Mouse (Mus musculus) adrenal gland (tissue): ENCODE data around the gene Greb1.
"Not testable (repeated sequence)": the region's sequence is repeated elsewhere in the genome, so short reads cannot be mapped to it uniquely, and the experiment has no call there.

Experiments used
- intact Hi-C: fragments of 180-260 bp; cut with DNase I; formaldehyde crosslinking; loops from one replicate; pipeline ENCODE4 v1.15.1; 2025

Gene Greb1

GRCm38 (mm10) chr12:16717653-16718052 is 83.0 kb downstream of the Greb1 start:
- intact Hi-C loops, result loop anchor here (1.0 to 10.0 kb wide), 3 partner anchors 37 to 297 kb away; partner anchors contain the start of gene 2410004P03Rik

GRCm38 (mm10) chr12:16714616-16715015 is 86.1 kb downstream of the Greb1 start:
- intact Hi-C loops, result loop anchor here (10.0 kb wide), 1 partner anchor 300 kb away; the partner anchor contains the start of gene 2410004P03Rik

- intact Hi-C loops, result no loop called here
These were observed 102.0 kb downstream of the Greb1 start for GRCm38 (mm10) chr12:16698691-16699090.

GRCm38 (mm10) chr12:16696146-16696545 is 104.5 kb downstream of the Greb1 start:
- intact Hi-C loops, result no loop called here

- intact Hi-C loops, result not testable (repeated sequence)
These were observed 105.4 kb downstream of the Greb1 start for GRCm38 (mm10) chr12:16695252-16695651.

- intact Hi-C loops, result no loop called here
These were observed 105.9 kb downstream of the Greb1 start for GRCm38 (mm10) chr12:16694783-16695182.

DNA sequence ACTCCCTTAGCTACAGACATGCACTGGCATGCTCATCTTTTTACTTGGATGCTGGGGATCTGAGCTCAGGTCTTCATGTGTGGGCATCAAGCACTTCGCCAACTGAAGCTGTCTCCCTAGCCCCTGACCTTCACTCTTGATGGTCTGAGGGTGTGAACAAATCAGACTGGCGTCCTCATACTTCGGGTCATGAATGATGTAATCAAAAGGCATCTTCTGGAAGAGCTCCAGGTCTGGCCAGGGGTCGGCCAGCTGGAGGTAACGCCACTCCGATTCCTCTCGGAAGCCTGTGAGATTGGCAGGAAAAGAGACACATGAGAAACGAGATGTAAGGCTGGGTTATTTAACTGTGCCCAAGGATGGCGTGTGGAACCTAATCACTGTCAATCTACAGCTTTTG is 110.1 kb downstream of the Greb1 start:
- intact Hi-C loops, result no loop called here

DNA sequence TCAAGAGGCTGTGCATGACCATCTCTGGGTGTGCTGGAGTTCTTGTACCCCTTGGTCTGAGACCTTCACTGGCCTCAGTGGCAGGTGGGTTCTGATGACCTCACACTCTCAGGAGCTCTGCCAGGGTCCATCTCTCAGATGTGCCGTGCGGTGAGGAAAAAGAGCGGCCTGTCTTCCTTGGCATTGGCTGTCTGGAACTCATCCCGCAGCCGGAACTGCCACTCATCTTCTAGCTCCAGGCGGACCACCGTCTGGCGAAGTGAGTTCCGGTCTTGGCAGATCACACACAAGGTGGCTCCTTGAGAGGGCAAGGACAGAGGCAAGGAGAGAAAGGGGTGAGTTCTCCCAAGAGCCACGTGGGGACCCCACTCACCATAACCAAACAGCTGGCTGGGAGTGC is 128.4 kb downstream of the Greb1 start:
- intact Hi-C loops, result no loop called here

DNA sequence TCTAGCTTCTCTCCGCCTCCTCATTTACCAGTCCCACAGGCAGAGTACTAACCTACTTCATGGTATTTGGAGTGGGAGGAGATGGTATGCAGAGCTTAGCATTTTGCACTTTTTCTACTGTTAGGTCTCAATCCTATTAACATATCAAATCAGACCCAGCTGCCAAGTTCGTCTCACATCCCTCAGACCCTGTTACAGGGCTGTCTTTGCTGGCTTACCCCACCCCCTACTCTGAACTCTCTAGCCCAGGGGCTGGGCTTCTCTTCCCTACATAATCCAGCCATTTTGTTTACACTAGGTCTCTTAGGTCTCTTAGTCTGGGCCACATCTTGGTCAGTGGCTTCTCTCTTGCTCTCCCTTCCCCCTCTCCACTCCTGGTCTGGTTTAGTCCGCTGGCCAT is 131.5 kb downstream of the Greb1 start:
- intact Hi-C loops, result no loop called here

DNA sequence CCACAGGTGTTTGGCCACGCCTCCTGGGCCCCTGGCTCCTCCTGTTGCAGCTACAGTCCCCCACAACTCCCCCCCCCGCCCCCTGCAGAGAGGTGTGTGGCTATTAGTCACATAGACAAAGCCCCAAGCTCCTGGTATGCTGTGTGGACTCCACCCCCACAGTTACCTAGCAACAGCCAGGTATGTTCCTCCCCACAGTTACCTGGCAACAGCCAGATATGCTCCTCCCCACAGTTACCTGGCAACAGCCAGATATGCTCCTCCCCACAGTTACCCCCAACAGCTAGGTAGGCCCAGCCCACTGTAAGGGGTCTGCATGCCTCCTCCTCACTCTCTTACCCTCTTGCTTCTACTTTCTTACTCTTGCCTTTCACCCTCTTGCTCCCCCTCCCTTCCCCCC is 135.7 kb downstream of the Greb1 start:
- intact Hi-C loops, result no loop called here

DNA sequence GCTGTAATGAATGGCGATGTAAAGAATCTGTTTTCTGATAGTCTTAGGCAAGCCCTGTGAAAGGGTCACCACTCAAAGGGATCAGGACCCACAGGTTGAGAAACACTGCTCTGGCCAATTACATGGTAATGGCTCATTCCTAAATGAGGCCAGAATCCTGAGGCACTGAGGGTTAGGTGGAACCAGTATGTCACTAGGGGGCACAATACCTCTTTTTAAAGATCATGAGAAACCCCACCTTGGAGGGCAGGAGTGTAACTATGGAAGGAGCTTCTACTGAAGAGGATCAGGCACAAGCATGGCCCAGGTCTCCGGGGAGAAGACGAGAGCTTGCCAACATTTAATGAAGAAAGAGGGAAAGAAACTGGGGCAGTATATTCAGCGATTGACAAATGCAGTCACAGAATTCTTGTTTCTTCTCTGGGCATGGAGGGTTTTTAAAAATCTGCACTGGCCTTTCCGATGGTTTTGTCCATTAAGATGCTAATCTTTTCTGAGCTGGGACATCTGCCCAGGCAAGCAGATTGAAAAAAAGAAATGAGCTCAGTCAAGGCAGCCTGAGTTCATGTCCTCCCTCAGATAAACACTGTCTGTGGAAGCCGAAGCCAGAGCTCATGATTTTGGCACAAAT is 137.6 kb downstream of the Greb1 start:
- intact Hi-C loops, result no loop called here

DNA sequence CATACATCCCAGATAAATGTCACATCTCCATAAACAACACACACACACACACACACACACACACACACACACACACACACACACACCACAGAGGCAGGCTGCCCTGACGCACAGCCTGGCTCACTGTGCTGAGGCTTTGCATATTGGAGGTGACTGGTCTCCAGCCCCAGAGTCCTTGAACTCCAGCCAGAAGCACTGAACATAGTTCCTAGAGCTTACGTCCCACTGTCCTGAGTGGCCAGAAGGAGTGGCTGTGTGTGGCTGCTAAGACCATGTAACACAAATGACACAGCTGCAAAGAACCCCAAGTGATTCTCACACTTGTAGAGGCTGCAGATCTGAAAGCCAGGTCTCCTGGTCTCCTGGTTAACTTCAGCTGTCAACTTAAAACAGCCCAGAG is 138.8 kb downstream of the Greb1 start:
- intact Hi-C loops, result no loop called here

- intact Hi-C loops, result no loop called here
These were observed 139.2 kb downstream of the Greb1 start for GRCm38 (mm10) chr12:16661459-16661858.

DNA sequence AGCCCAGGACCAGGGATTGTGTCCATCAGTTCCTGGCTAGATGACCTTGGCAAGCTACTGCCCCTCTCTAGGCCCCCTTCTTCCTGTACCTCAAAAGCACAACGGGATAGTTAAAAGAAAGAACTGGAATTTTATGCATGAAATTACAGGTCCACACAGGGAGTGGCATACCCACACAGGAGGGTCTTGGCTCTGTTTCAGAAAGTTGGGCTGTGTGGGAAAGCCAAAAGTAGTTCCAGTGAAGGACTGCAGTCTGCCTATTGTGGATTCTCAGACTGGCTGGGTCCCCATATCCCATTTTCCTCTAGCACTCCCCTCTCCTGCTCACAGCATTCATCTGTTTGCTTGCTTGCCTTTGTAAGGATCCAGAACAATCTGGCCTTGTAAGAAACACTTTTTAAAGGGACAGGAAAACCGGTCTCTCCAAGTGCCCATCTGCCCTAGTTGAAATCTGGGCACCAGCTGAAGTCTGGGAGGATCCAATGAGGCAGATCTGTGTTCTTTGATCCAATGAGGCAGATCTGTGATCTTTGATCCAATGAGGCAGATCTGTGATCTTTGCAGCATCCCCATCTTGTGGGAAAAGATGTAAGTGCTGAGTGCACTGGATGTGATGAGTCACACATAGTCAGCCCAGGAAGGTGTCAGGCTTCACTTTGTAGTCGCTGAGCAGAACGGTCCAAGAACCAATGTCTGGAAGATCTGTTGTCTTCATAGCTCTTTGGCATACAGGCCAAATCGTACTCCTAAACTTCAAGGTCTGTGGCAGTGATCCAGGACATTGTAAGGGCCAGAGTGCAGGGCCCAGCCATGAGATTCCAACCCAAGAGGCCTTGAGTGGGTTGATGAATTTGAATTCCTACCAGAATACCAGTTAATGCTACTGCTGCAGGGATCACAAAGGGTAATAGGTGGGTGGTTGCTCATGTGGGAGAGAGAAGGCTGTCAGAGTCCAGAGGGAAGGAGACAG is 143.5 kb downstream of the Greb1 start:
- intact Hi-C loops, result no loop called here

- intact Hi-C loops, result no loop called here
These were observed 145.1 kb downstream of the Greb1 start for GRCm38 (mm10) chr12:16655604-16656003.

GRCm38 (mm10) chr12:16653332-16654093 is 147.2 kb downstream of the Greb1 start, which contains the start of gene Ntsr2:
Gene Ntsr2, plus strand, starts transcription at chr12:16653382.
- intact Hi-C loops, result no loop called here

GRCm38 (mm10) chr12:16649819-16650218 is 150.9 kb downstream of the Greb1 start:
- intact Hi-C loops, result no loop called here

GRCm38 (mm10) chr12:16648273-16648672 is 152.4 kb downstream of the Greb1 start:
- intact Hi-C loops, result no loop called here

- intact Hi-C loops, result no loop called here
These were observed 153.8 kb downstream of the Greb1 start for GRCm38 (mm10) chr12:16646780-16647409.

- intact Hi-C loops, result no loop called here
These were observed 156.0 kb downstream of the Greb1 start for GRCm38 (mm10) chr12:16644698-16645097.
